Mouse (Mus musculus) kidney, postnatal 25 days (tissue): ENCODE results near the gene Cacng7.

Experiments used
- DNase-seq, 2 experiments: peaks; one replicate each; pipeline ENCODE4 v3.0.0; 2021; ENCODE audit warnings: mixed read lengths in 2 of 2

Cacng7 gene

GRCm38 (mm10) chr7:3302556-3303275 is 30.0 kb upstream of the Cacng7 start:
- no peak for DNase-seq

- DNase-seq: peak in 1 of 2 experiments; percentile 21
Observed at GRCm38 (mm10) chr7:3303276-3303781, 29.4 kb upstream of the Cacng7 start.

GRCm38 (mm10) chr7:3303789-3304188 is 29.0 kb upstream of the Cacng7 start:
- no peak for DNase-seq

GRCm38 (mm10) chr7:3304298-3304697 is 28.5 kb upstream of the Cacng7 start:
- DNase-seq: no peak

- no peak for DNase-seq
Observed at GRCm38 (mm10) chr7:3306400-3306799, 26.4 kb upstream of the Cacng7 start.

GRCm38 (mm10) chr7:3308646-3309045 is 24.1 kb upstream of the Cacng7 start:
- DNase-seq: no peak

- DNase-seq: no peak
Observed at GRCm38 (mm10) chr7:3310233-3310632, 22.5 kb upstream of the Cacng7 start.

GRCm38 (mm10) chr7:3313571-3313970 is 19.2 kb upstream of the Cacng7 start:
- DNase-seq: no peak

GRCm38 (mm10) chr7:3314121-3314520 is 18.6 kb upstream of the Cacng7 start:
- DNase-seq: no peak

GRCm38 (mm10) chr7:3317704-3318103 is 15.1 kb upstream of the Cacng7 start:
- no peak for DNase-seq

GRCm38 (mm10) chr7:3320856-3321255 is 11.9 kb upstream of the Cacng7 start:
- DNase-seq: no peak

GRCm38 (mm10) chr7:3323826-3324225 is 8.9 kb upstream of the Cacng7 start:
- no peak for DNase-seq

GRCm38 (mm10) chr7:3327961-3328360 is 4.8 kb upstream of the Cacng7 start:
- DNase-seq: no peak

- DNase-seq: peak; percentile 74 to 75
Observed at GRCm38 (mm10) chr7:3329776-3330546, 2.8 kb upstream of the Cacng7 start.

GRCm38 (mm10) chr7:3331171-3331570 is 1.6 kb upstream of the Cacng7 start:
- no peak for DNase-seq

GRCm38 (mm10) chr7:3331581-3332223 is 1.1 kb upstream of the Cacng7 start:
- peak; percentile 45 to 68 for DNase-seq

- no peak for DNase-seq
Observed at GRCm38 (mm10) chr7:3332224-3332615, 535 bp upstream of the Cacng7 start.

- no peak for DNase-seq
Observed at GRCm38 (mm10) chr7:3333542-3333941, 787 bp downstream of the Cacng7 start.

GRCm38 (mm10) chr7:3336412-3336811 is 3.7 kb downstream of the Cacng7 start:
- no peak for DNase-seq

GRCm38 (mm10) chr7:3338286-3338935 is 5.7 kb downstream of the Cacng7 start:
- DNase-seq: no peak

- DNase-seq: no peak
Observed at GRCm38 (mm10) chr7:3339010-3339409, 6.3 kb downstream of the Cacng7 start.

- no peak for DNase-seq
Observed at GRCm38 (mm10) chr7:3343861-3344260, 11.1 kb downstream of the Cacng7 start.

GRCm38 (mm10) chr7:3345301-3345700 is 12.5 kb downstream of the Cacng7 start:
- DNase-seq: no peak
